Mouse (Mus musculus) mouse trophoblast stem cell (cell line): ENCODE measurements at regions not wholly inside any gene's neighbourhood (a gene's known extent, or its start where the extent isn't known, plus 50 kb on each side); places are given as distances from the start of the nearest gene placed in this dataset.

ENCODE experiments used
- in situ Hi-C, 2 experiments: fragments of 300-500 bp; cut with MseI, MboI; formaldehyde crosslinking; loops; 2 replicates in 1 of 2; 3 replicates in 1 of 2; pipeline ENCODE4 v1.15.1; 2025

GRCm38 (mm10) chr10:9296055-9296454, 379.0 kb downstream of the Samd5 start:
- in situ Hi-C loops = no loop called here

GRCm38 (mm10) chr10:9295269-9295668, 379.7 kb downstream of the Samd5 start:
- in situ Hi-C loops = no loop called here

- in situ Hi-C loops = no loop called here
Observed at GRCm38 (mm10) chr10:9294620-9295019, 380.4 kb downstream of the Samd5 start.

GRCm38 (mm10) chr10:9291456-9292146, 383.4 kb downstream of the Samd5 start:
- in situ Hi-C loops = no loop called here

- in situ Hi-C loops = no loop called here
Observed at GRCm38 (mm10) chr10:9272940-9273339, 387.1 kb upstream of the Sash1 start.

GRCm38 (mm10) chr10:9272243-9272642, 386.4 kb upstream of the Sash1 start:
- in situ Hi-C loops = no loop called here

- in situ Hi-C loops = no loop called here
Observed at GRCm38 (mm10) chr10:9265528-9265927, 379.7 kb upstream of the Sash1 start.

GRCm38 (mm10) chr10:9264309-9265000, 378.6 kb upstream of the Sash1 start:
- in situ Hi-C loops = no loop called here

GRCm38 (mm10) chr10:9258705-9259104, 372.8 kb upstream of the Sash1 start:
- in situ Hi-C loops = no loop called here

GRCm38 (mm10) chr10:9252941-9253217, 367.0 kb upstream of the Sash1 start:
- in situ Hi-C loops = no loop called here

GRCm38 (mm10) chr10:9252120-9252940, 366.5 kb upstream of the Sash1 start:
- in situ Hi-C loops = no loop called here

- in situ Hi-C loops = no loop called here
Observed at GRCm38 (mm10) chr10:9243281-9243618, 357.4 kb upstream of the Sash1 start.

GRCm38 (mm10) chr10:9242596-9243280, 356.9 kb upstream of the Sash1 start:
- in situ Hi-C loops = no loop called here

- in situ Hi-C loops = no loop called here
Observed at GRCm38 (mm10) chr10:9239956-9240355, 354.1 kb upstream of the Sash1 start.

- in situ Hi-C loops = no loop called here
Observed at GRCm38 (mm10) chr10:9231751-9232150, 345.9 kb upstream of the Sash1 start.

GRCm38 (mm10) chr10:9229116-9229515, 343.2 kb upstream of the Sash1 start:
- in situ Hi-C loops = no loop called here

- in situ Hi-C loops = no loop called here
Observed at GRCm38 (mm10) chr10:9227361-9227760, 341.5 kb upstream of the Sash1 start.

- in situ Hi-C loops = no loop called here
Observed at GRCm38 (mm10) chr10:9210646-9211045, 324.8 kb upstream of the Sash1 start.

GRCm38 (mm10) chr10:9204096-9204495, 318.2 kb upstream of the Sash1 start:
- in situ Hi-C loops = no loop called here

GRCm38 (mm10) chr10:9203323-9203722, 317.5 kb upstream of the Sash1 start:
- in situ Hi-C loops = no loop called here

- in situ Hi-C loops = no loop called here
Observed at GRCm38 (mm10) chr10:9202922-9203321, 317.1 kb upstream of the Sash1 start.

- in situ Hi-C loops = loop anchor here in 1 of 2 experiments (10.0 kb wide), 1 partner anchor 500 kb away; the partner anchor contains the start of gene Samd5
Observed at GRCm38 (mm10) chr10:9174997-9175396, 289.1 kb upstream of the Sash1 start.
